Mouse (Mus musculus): ENCODE measurements around the gene Ulk4.

Ulk4 gene

GRCm38 (mm10) chr9:121286325-121286901 is 9.4 kb upstream of the Ulk4 start:
- TF ChIP-seq GATA4 (IDR thresholded peaks at IDR 0.05; ENCODE audit: insufficient replicate concordance, low read length), result no peak

- TF ChIP-seq GATA4 (IDR thresholded peaks at IDR 0.05; ENCODE audit: insufficient replicate concordance, low read length), result no peak
Observed at GRCm38 (mm10) chr9:121285341-121286324, 8.6 kb upstream of the Ulk4 start.

- no peak for TF ChIP-seq GATA4 (IDR thresholded peaks at IDR 0.05; ENCODE audit: insufficient replicate concordance, low read length)
Observed at GRCm38 (mm10) chr9:121284422-121284821, 7.4 kb upstream of the Ulk4 start.

GRCm38 (mm10) chr9:121283620-121284185 is 6.7 kb upstream of the Ulk4 start:
- TF ChIP-seq GATA4 (IDR thresholded peaks at IDR 0.05; ENCODE audit: insufficient replicate concordance, low read length), result no peak

GRCm38 (mm10) chr9:121281891-121282290 is 4.9 kb upstream of the Ulk4 start:
- TF ChIP-seq GATA4 (IDR thresholded peaks at IDR 0.05; ENCODE audit: insufficient replicate concordance, low read length), result no peak

- TF ChIP-seq GATA4 (IDR thresholded peaks at IDR 0.05; ENCODE audit: insufficient replicate concordance, low read length), result no peak
Observed at GRCm38 (mm10) chr9:121279216-121279615, 2.2 kb upstream of the Ulk4 start.

GRCm38 (mm10) chr9:121276745-121277117 is 266 bp downstream of the Ulk4 start:
- TF ChIP-seq GATA4 (IDR thresholded peaks at IDR 0.05; ENCODE audit: insufficient replicate concordance, low read length), result no peak

GRCm38 (mm10) chr9:121271561-121271960 is 5.4 kb downstream of the Ulk4 start:
- TF ChIP-seq GATA4 (IDR thresholded peaks at IDR 0.05; ENCODE audit: insufficient replicate concordance, low read length), result no peak

GRCm38 (mm10) chr9:121271149-121271548 is 5.8 kb downstream of the Ulk4 start:
- TF ChIP-seq GATA4 (IDR thresholded peaks at IDR 0.05; ENCODE audit: insufficient replicate concordance, low read length), result no peak

- no peak for TF ChIP-seq GATA4 (IDR thresholded peaks at IDR 0.05; ENCODE audit: insufficient replicate concordance, low read length)
Observed at GRCm38 (mm10) chr9:121265307-121265706, 11.7 kb downstream of the Ulk4 start.

GRCm38 (mm10) chr9:121257106-121257505 is 19.9 kb downstream of the Ulk4 start:
- no peak for TF ChIP-seq GATA4 (IDR thresholded peaks at IDR 0.05; ENCODE audit: insufficient replicate concordance, low read length)

GRCm38 (mm10) chr9:121254761-121255160 is 22.2 kb downstream of the Ulk4 start:
- no peak for TF ChIP-seq GATA4 (IDR thresholded peaks at IDR 0.05; ENCODE audit: insufficient replicate concordance, low read length)

- no peak for TF ChIP-seq GATA4 (IDR thresholded peaks at IDR 0.05; ENCODE audit: insufficient replicate concordance, low read length)
Observed at GRCm38 (mm10) chr9:121253983-121254382, 23.0 kb downstream of the Ulk4 start.

GRCm38 (mm10) chr9:121250854-121251253 is 26.1 kb downstream of the Ulk4 start:
- TF ChIP-seq GATA4 (IDR thresholded peaks at IDR 0.05; ENCODE audit: insufficient replicate concordance, low read length), result no peak

GRCm38 (mm10) chr9:121249805-121250204 is 27.2 kb downstream of the Ulk4 start:
- TF ChIP-seq GATA4 (IDR thresholded peaks at IDR 0.05; ENCODE audit: insufficient replicate concordance, low read length), result no peak
